Mouse (Mus musculus) gastrocnemius, adult 18-20 months (tissue): ENCODE data around the gene Orc6. TPM values are rescaled to one million over a fixed set of nuclear protein-coding genes. Genes with fewer than 3 reads are reported as not detected.

Source experiments
- total RNA-seq, 2 experiments: library from RNA; stranded (reverse); gene quantifications; 2 replicates each; pipeline ENCODE4 v1.2.3; 2021

Orc6 gene
- total RNA-seq, 2 experiments from 2014 or later, result 3.4 to 3.8 TPM

Other genes starting within 250 kb of the Orc6 start
- 1 to 10 TPM; 1.8 TPM for gene Fbxw9, start 239.6 kb upstream of the Orc6 start, total RNA-seq
- not detected for gene Gm5741, start 231.7 kb upstream of the Orc6 start, total RNA-seq
- gene Dhps, start 227.9 kb upstream of the Orc6 start, total RNA-seq, result 10 to 100 TPM; 31.6 to 35.1 TPM
- 10 to 100 TPM; 46.9 to 47.2 TPM for gene Wdr83os, start 218.9 kb upstream of the Orc6 start, total RNA-seq
- gene Wdr83, start 218.3 kb upstream of the Orc6 start, total RNA-seq, result 10 to 100 TPM; 12.6 to 20.8 TPM
- gene Man2b1, start 216.4 kb upstream of the Orc6 start, total RNA-seq, result 1 to 10 TPM; 7.9 to 9.4 TPM
- 1 to 10 TPM; 1.0 to 1.1 TPM for gene Zfp791, start 176.5 kb upstream of the Orc6 start, total RNA-seq
- gene Cks1brt, start 147.7 kb upstream of the Orc6 start, total RNA-seq, result not detected
- not detected for gene Olfr371, start 73.6 kb upstream of the Orc6 start, total RNA-seq
- 10 to 100 TPM; 51.5 to 53.6 TPM for gene Vps35, start 170 bp downstream of the Orc6 start, total RNA-seq
- gene Mylk3, start 86.7 kb downstream of the Orc6 start, total RNA-seq, result 1 to 10 TPM in 1 of 2 experiments, under 1 TPM in 1; 0.57 to 1.4 TPM
- gene 4921524J17Rik, start 133.2 kb downstream of the Orc6 start, total RNA-seq, result 10 to 100 TPM; 11.1 to 13.7 TPM
- gene Gpt2, start 192.9 kb downstream of the Orc6 start, total RNA-seq, result 100 to 1,000 TPM; 180 to 289 TPM